Mouse (Mus musculus) MEL (cell line): ENCODE measurements around the gene E330017A01Rik. TPM values are rescaled to one million over a fixed set of nuclear protein-coding genes. Genes with fewer than 3 reads are reported as not detected.

Experiments
- DNase-seq: peaks from one replicate; pipeline ENCODE4 v3.0.0; 2011; ENCODE audit warnings: low read depth, low spot score
- H3K27ac ChIP-seq: 2 replicates; pipeline ENCODE4 v1.5.1; 2012; ENCODE audit warnings: low read depth, mild to moderate bottlenecking, control low read depth, low read length, moderate library complexity; ENCODE audit not compliant: control insufficient read depth
- H3K27me3 ChIP-seq, 2 experiments: fragments of 150-350 bp in 1 of 2; sonication (generic) in 1 of 2; 2 replicates each; pipeline ENCODE4 v1.6.1; 2012; ENCODE audit warnings: low read length in 2 of 2, mild to moderate bottlenecking in 2 of 2, improper control_type of control experiment in 1 of 2, moderate library complexity in 1 of 2; ENCODE audit not compliant: insufficient read depth in 2 of 2, control insufficient read depth in 1 of 2
- H3K36me3 ChIP-seq, 2 experiments: 2 replicates each; pipeline ENCODE4 v1.6.1; 2012 to 2014; ENCODE audit warnings: low read length in 2 of 2, improper control_type of control experiment in 1 of 2, inconsistent platforms in 1 of 2, mild to moderate bottlenecking in 1 of 2; ENCODE audit not compliant: insufficient read depth in 2 of 2, control insufficient read depth in 1 of 2
- H3K4me1 ChIP-seq, 2 experiments: fragments of 150-350 bp in 1 of 2; sonication (generic) in 1 of 2; 2 replicates each; pipeline ENCODE4 v1.6.1; 2012; ENCODE audit warnings: low read length in 2 of 2, improper control_type of control experiment in 1 of 2, mild to moderate bottlenecking in 1 of 2; ENCODE audit not compliant: insufficient read depth in 2 of 2, control insufficient read depth in 1 of 2
- H3K4me3 ChIP-seq, 2 experiments: fragments of 150-350 bp in 1 of 2; sonication (generic) in 1 of 2; 2 replicates each; pipeline ENCODE4 v1.5.1; 2012; ENCODE audit warnings: low read depth in 2 of 2, low read length in 2 of 2, mild to moderate bottlenecking in 2 of 2, moderate library complexity in 2 of 2, control low read depth in 1 of 2, improper control_type of control experiment in 1 of 2; ENCODE audit not compliant: control insufficient read depth in 1 of 2, insufficient read depth in 1 of 2
- H3K79me2 ChIP-seq: 2 replicates; pipeline ENCODE4 v1.6.1; 2012; ENCODE audit warnings: mild to moderate bottlenecking, low read length, moderate library complexity; ENCODE audit not compliant: control insufficient read depth, poor library complexity, insufficient read depth
- H3K9ac ChIP-seq: 2 replicates; pipeline ENCODE4 v1.6.1; 2012; ENCODE audit warnings: low read depth, mild to moderate bottlenecking, control low read depth, low read length, moderate library complexity; ENCODE audit not compliant: control insufficient read depth, poor library complexity, severe bottlenecking
- H3K9me3 ChIP-seq: fragments of 150-350 bp; sonication (generic); replicated peaks from 2 replicates; pipeline ENCODE4 v1.6.1; 2012; ENCODE audit warnings: mild to moderate bottlenecking, low read length, improper control_type of control experiment, moderate library complexity; ENCODE audit not compliant: insufficient read depth
- CHD1 ChIP-seq: IDR thresholded peaks from 2 replicates; pipeline ENCODE4 v1.6.1; 2012; ENCODE audit warnings: low read depth, mild to moderate bottlenecking, inconsistent platforms, low read length, improper control_type of control experiment
- CHD2 ChIP-seq: IDR thresholded peaks from 2 replicates; pipeline ENCODE4 v1.6.1; 2011; ENCODE audit warnings: low read length, improper control_type of control experiment
- E2F4 ChIP-seq: IDR thresholded peaks from 2 replicates; pipeline ENCODE4 v1.6.1; 2011; ENCODE audit warnings: low read depth, low read length, improper control_type of control experiment, borderline replicate concordance
- ELF1 ChIP-seq: IDR thresholded peaks from 2 replicates; pipeline ENCODE4 v1.6.1; 2014; ENCODE audit warnings: low read depth, mild to moderate bottlenecking, inconsistent platforms, low read length, improper control_type of control experiment, moderate library complexity
- EP300 ChIP-seq, 2 experiments: IDR thresholded peaks; 2 replicates each; pipeline ENCODE4 v1.6.1; 2011; ENCODE audit warnings: improper control_type of control experiment in 2 of 2, low read length in 2 of 2, low read depth in 1 of 2, mild to moderate bottlenecking in 1 of 2
- ETS1 ChIP-seq: IDR thresholded peaks from 2 replicates; pipeline ENCODE4 v1.6.1; 2012; ENCODE audit warnings: low read depth, mild to moderate bottlenecking, inconsistent platforms, low read length, improper control_type of control experiment, moderate library complexity
- GATA1 ChIP-seq: IDR thresholded peaks from 2 replicates; pipeline ENCODE4 v1.6.1; 2011; ENCODE audit warnings: low read depth, low read length, improper control_type of control experiment
- HCFC1 ChIP-seq: IDR thresholded peaks from 2 replicates; pipeline ENCODE4 v1.6.1; 2012; ENCODE audit warnings: low read depth, mild to moderate bottlenecking, inconsistent platforms, low read length, improper control_type of control experiment, moderate library complexity
- JUND ChIP-seq: IDR thresholded peaks from 2 replicates; pipeline ENCODE4 v1.6.1; 2011; ENCODE audit warnings: low read depth, mild to moderate bottlenecking, improper control_type of control experiment, low read length
- MAFK ChIP-seq: IDR thresholded peaks from 2 replicates; pipeline ENCODE4 v1.6.1; 2011; ENCODE audit warnings: low read depth, mild to moderate bottlenecking, low read length, improper control_type of control experiment, borderline replicate concordance
- MAX ChIP-seq: IDR thresholded peaks from 2 replicates; pipeline ENCODE4 v1.6.1; 2011; ENCODE audit warnings: low read length, improper control_type of control experiment
- MAZ ChIP-seq: IDR thresholded peaks from 2 replicates; pipeline ENCODE4 v1.6.1; 2012; ENCODE audit warnings: low read depth, mild to moderate bottlenecking, inconsistent platforms, low read length, improper control_type of control experiment
- MEF2A ChIP-seq: IDR thresholded peaks from 2 replicates; pipeline ENCODE4 v1.6.1; 2014; ENCODE audit warnings: low read depth, mild to moderate bottlenecking, inconsistent platforms, low read length, improper control_type of control experiment; ENCODE audit not compliant: poor library complexity, insufficient replicate concordance, severe bottlenecking; ENCODE audit errors: extremely low read depth
- MXI1 ChIP-seq: IDR thresholded peaks from 2 replicates; pipeline ENCODE4 v1.6.1; 2011; ENCODE audit warnings: mild to moderate bottlenecking, low read depth, low read length, improper control_type of control experiment
- MYB ChIP-seq: IDR thresholded peaks from 2 replicates; pipeline ENCODE4 v1.6.1; 2011; ENCODE audit warnings: mild to moderate bottlenecking, low read depth, low read length, improper control_type of control experiment
- MYC ChIP-seq: IDR thresholded peaks from 2 replicates; pipeline ENCODE4 v1.6.1; 2011; ENCODE audit warnings: low read depth, mild to moderate bottlenecking, low read length, improper control_type of control experiment, moderate library complexity
- POLR2A ChIP-seq, 2 experiments: IDR thresholded peaks; 2 replicates each; pipeline ENCODE4 v1.6.1; 2011 to 2012; ENCODE audit warnings: low read length in 2 of 2, mild to moderate bottlenecking in 2 of 2, control low read depth in 1 of 2, improper control_type of control experiment in 1 of 2, low read depth in 1 of 2, moderate library complexity in 1 of 2; ENCODE audit not compliant: control insufficient read depth in 1 of 2, insufficient read depth in 1 of 2, poor library complexity in 1 of 2
- POLR2AphosphoS2 ChIP-seq: IDR thresholded peaks from 2 replicates; pipeline ENCODE4 v1.6.1; 2011; ENCODE audit warnings: low read length, improper control_type of control experiment
- POLR2AphosphoS5 ChIP-seq: IDR thresholded peaks from 2 replicates; pipeline ENCODE4 v1.6.1; 2012; ENCODE audit warnings: low read depth, borderline replicate concordance, mild to moderate bottlenecking, inconsistent platforms, low read length, moderate library complexity, mixed read lengths
- RAD21 ChIP-seq: IDR thresholded peaks from 2 replicates; pipeline ENCODE4 v1.6.1; 2011; ENCODE audit warnings: mild to moderate bottlenecking, low read depth, low read length, improper control_type of control experiment
- RCOR1 ChIP-seq: IDR thresholded peaks from 2 replicates; pipeline ENCODE4 v1.6.1; 2012; ENCODE audit warnings: low read depth, mild to moderate bottlenecking, inconsistent platforms, low read length, improper control_type of control experiment
- SMC3 ChIP-seq: IDR thresholded peaks from 2 replicates; pipeline ENCODE4 v1.6.1; 2011; ENCODE audit warnings: low read depth, low read length, improper control_type of control experiment
- TAL1 ChIP-seq: IDR thresholded peaks from 2 replicates; pipeline ENCODE4 v1.6.1; 2012; ENCODE audit warnings: mild to moderate bottlenecking, inconsistent platforms, low read length, moderate library complexity, mixed read lengths
- TBP ChIP-seq: IDR thresholded peaks from 2 replicates; pipeline ENCODE4 v1.8.0; 2011; ENCODE audit warnings: low read depth, low read length, improper control_type of control experiment
- TCF12 ChIP-seq: IDR thresholded peaks from 2 replicates; pipeline ENCODE4 v1.6.1; 2014; ENCODE audit warnings: low read depth, mild to moderate bottlenecking, inconsistent platforms, low read length, improper control_type of control experiment, moderate library complexity
- USF1 ChIP-seq: IDR thresholded peaks from 2 replicates; pipeline ENCODE4 v1.6.1; 2014; ENCODE audit warnings: low read depth, mild to moderate bottlenecking, inconsistent platforms, low read length, improper control_type of control experiment, moderate library complexity
- ZC3H11A ChIP-seq: IDR thresholded peaks from 2 replicates; pipeline ENCODE4 v1.6.1; 2012; ENCODE audit warnings: low read depth, mild to moderate bottlenecking, inconsistent platforms, low read length, improper control_type of control experiment
- ZKSCAN1 ChIP-seq: IDR thresholded peaks from 2 replicates; pipeline ENCODE4 v1.6.1; 2012; ENCODE audit warnings: low read depth, mild to moderate bottlenecking, inconsistent platforms, low read length, improper control_type of control experiment, moderate library complexity
- ZMIZ1 ChIP-seq: IDR thresholded peaks from 2 replicates; pipeline ENCODE4 v1.6.1; 2012; ENCODE audit warnings: low read depth, mild to moderate bottlenecking, inconsistent platforms, low read length, improper control_type of control experiment, moderate library complexity
- ZNF384 ChIP-seq: IDR thresholded peaks from 2 replicates; pipeline ENCODE4 v1.6.1; 2012; ENCODE audit warnings: low read depth, mild to moderate bottlenecking, inconsistent platforms, low read length, improper control_type of control experiment
- polyA plus RNA-seq, 2 experiments: library from polyadenylated mRNA; stranded (reverse) in 1 of 2; unstranded in 1 of 2; fragments of >175 nt in 1 of 2; fragments of >200 nt in 1 of 2; gene quantifications; 2 replicates each; pipeline versions ENCODE4 v1.2.1 to v1.2.4; 2012; ENCODE audit warnings: low replicate concordance in 2 of 2, low read depth in 1 of 2; ENCODE audit not compliant: insufficient read length in 2 of 2, insufficient read depth in 1 of 2, missing spikeins in 1 of 2
- total RNA-seq: library from RNA; depleted of rRNA; stranded (reverse); fragments of 300-350 nt; gene quantifications from 2 replicates; pipeline ENCODE4 v1.2.3, GENCODE M21; 2012

E330017A01Rik gene
- total and polyA plus RNA-seq, 3 experiments, result 4.3 to 8.2 TPM; not detected in 1

- Histone ChIP-seq H3K27me3 (no peaks in the 10 kb centered on the region), H3K4me3 (peak overlapping the region in 1 of 2 experiments; percentile 1; a peak in 1 of 4 replicates), H3K4me1 (peaks cover 13 to 14% of the 10 kb centered on the region in 2 experiments)
- no peak for TF ChIP-seq MAFK
- TF ChIP-seq GATA1, result no peak
- TF ChIP-seq MYC, result no peak
- TF ChIP-seq ZMIZ1, result no peak
- TF ChIP-seq USF1, result no peak
- no peak for TF ChIP-seq ETS1
- no peak for TF ChIP-seq TAL1
- TF ChIP-seq ZKSCAN1, result no peak
- TF ChIP-seq MAX, result no peak
- no peak for TF ChIP-seq TBP
- no peak for TF ChIP-seq POLR2AphosphoS2
- TF ChIP-seq EP300 (IDR thresholded peaks at IDR 0.05; ENCODE audit: low read depth in 1 of 2, low read length in 2 of 2), result no peak
- no peak for TF ChIP-seq ZC3H11A
- TF ChIP-seq CHD1, result no peak
- TF ChIP-seq MEF2A, result no peak
- TF ChIP-seq POLR2AphosphoS5, result no peak
- TF ChIP-seq SMC3, result no peak; the same call in 1 of the 2 replicates
- TF ChIP-seq ZNF384, result no peak
- TF ChIP-seq, all 39 proteins: peak for 0
- no peak overlapping the region for H3K9ac ChIP-seq
- DNase-seq, result peak; percentile 23
- no peaks in the 10 kb centered on the region for H3K79me2 ChIP-seq
- no peaks in the 10 kb centered on the region for H3K9me3 ChIP-seq
- H3K36me3 ChIP-seq, result peaks cover 0 to 22% of the 10 kb centered on the region in 2 experiments; a peak in 2 of 4 replicates
- peak overlapping the region; percentile 50 for H3K27ac ChIP-seq
Measured at GRCm38 (mm10) chr16:58662287-58662791, 23.8 kb upstream of the E330017A01Rik start.

GRCm38 (mm10) chr16:58661826-58662225, 23.3 kb upstream of the E330017A01Rik start:
- Histone ChIP-seq H3K27me3 (no peaks in the 10 kb centered on the region), H3K27ac (peak overlapping the region; percentile 74), H3K4me1 (peaks cover 13 to 14% of the 10 kb centered on the region in 2 experiments), H3K4me3 (peak overlapping the region in 1 of 2 experiments; percentile 1; a peak in 1 of 4 replicates), H3K9ac (no peak overlapping the region), H3K36me3 (peaks cover 0 to 20% of the 10 kb centered on the region in 2 experiments; a peak in 2 of 4 replicates), H3K79me2 (no peaks in the 10 kb centered on the region), H3K9me3 (no peaks in the 10 kb centered on the region)
- DNase-seq, result peak; percentile 81
- no peak for TF ChIP-seq JUND
- no peak for TF ChIP-seq RAD21
- TF ChIP-seq ETS1, result peak; percentile 81
- peak; percentile 72 for TF ChIP-seq GATA1
- TF ChIP-seq ZMIZ1, result 0 out of 2 replicates have a peak, but pooled peaks have one; percentile 47
- TF ChIP-seq POLR2A (IDR thresholded peaks at IDR 0.05; ENCODE audit: control insufficient read depth in 1 of 2, insufficient read depth in 1 of 2, low read depth in 1 of 2, low read length in 2 of 2, poor library complexity in 1 of 2), result 0 out of 4 replicates have a peak, but pooled peaks of 1 of the 2 experiments have one; percentile 21
- no peak for TF ChIP-seq ZC3H11A
- peak; percentile 92 for TF ChIP-seq TCF12
- no peak for TF ChIP-seq MXI1
- TF ChIP-seq RCOR1, result peak; percentile 72; the same call in 1 of the 2 replicates
- no peak for TF ChIP-seq HCFC1
- peak; percentile 87 for TF ChIP-seq TAL1
- peak; percentile 14; the same call in 1 of the 2 replicates for TF ChIP-seq SMC3
- peak; percentile 90 to 97 for TF ChIP-seq EP300 (IDR thresholded peaks at IDR 0.05; ENCODE audit: low read depth in 1 of 2, low read length in 2 of 2)
- TF ChIP-seq MYB, result peak; percentile 71; the same call in 1 of the 2 replicates
- TF ChIP-seq ELF1, result no peak
- TF ChIP-seq ZKSCAN1, result no peak
- no peak for TF ChIP-seq POLR2AphosphoS2
- no peak for TF ChIP-seq MAFK
- TF ChIP-seq E2F4, result no peak
- peak; percentile 57 for TF ChIP-seq CHD2
- TF ChIP-seq MAZ, result no peak
- 0 out of 2 replicates have a peak, but pooled peaks have one; percentile 31 for TF ChIP-seq TBP
